ENCODE assay signal across 8 mouse cellular contexts in genomic region chr13:54789561-54790397, GRCm38 (mm10). TPM values are rescaled to one million over a fixed set of nuclear protein-coding genes. Genes with fewer than 3 reads are reported as not detected.
A peak's percentile ranks its signal among the peaks of the same experiment; 100 is the strongest.
DNase-seq lines count a peak whose midpoint lies in the region; ATAC-seq and TF ChIP-seq lines count a peak whose summit lies in the region.

No protein-coding gene starts in this region.

- peak; percentile 28 to 39 for DNase-seq in spleen, adult 18-20 months
- DNase-seq in spleen, postnatal 4 days (ENCODE audit: low spot score in 2 of 2) = no peak
- DNase-seq in cerebellum, adult 2 months = peak; percentile 83 to 86
- peak; percentile 50 for DNase-seq in gastrocnemius, adult 18-20 months (ENCODE audit: low spot score)
- peak; percentile 52 for DNase-seq in telencephalon, adult 2 months (ENCODE audit: low read depth, low spot score)

- peak overlapping the region; percentile 92 for H3K27ac ChIP-seq in cerebellum, adult 2 months (ENCODE audit: insufficient read depth, low read length)
- 0 out of 2 replicates have a peak overlapping the region, but pooled peaks have one; percentile 50 for H3K27ac ChIP-seq in hindbrain, embryonic 16.5 days (ENCODE audit: low read depth, low read length)
- H3K27ac ChIP-seq in limb, embryonic 13.5 days = no peak overlapping the region
- no peak overlapping the region for H3K27ac ChIP-seq in midbrain, embryonic 13.5 days

- H3K4me3 ChIP-seq in cerebellum, adult 2 months (replicated peaks; ENCODE audit: insufficient read depth, low read depth, low read length) = peak overlapping the region; percentile 88
- peak overlapping the region; percentile 59 for H3K4me3 ChIP-seq in hindbrain, embryonic 16.5 days (ENCODE audit: low read length)
- peak overlapping the region; percentile 59 for H3K4me3 ChIP-seq in limb, embryonic 13.5 days
- peak overlapping the region; percentile 60 for H3K4me3 ChIP-seq in midbrain, embryonic 13.5 days (replicated peaks)

- H3K4me1 ChIP-seq in cerebellum, adult 2 months (ENCODE audit: control insufficient read depth, insufficient read depth, low read length) = peaks cover 8% of the 10 kb centered on the region
- H3K4me1 ChIP-seq in hindbrain, embryonic 16.5 days (ENCODE audit: control insufficient read depth, insufficient read depth, low read depth, low read length) = peaks cover 11% of the 10 kb centered on the region
- peaks cover 16% of the 10 kb centered on the region for H3K4me1 ChIP-seq in limb, embryonic 13.5 days
- peaks cover 20% of the 10 kb centered on the region for H3K4me1 ChIP-seq in midbrain, embryonic 13.5 days (replicated peaks)

- TF ChIP-seq POLR2A in cerebellum, adult 2 months (IDR thresholded peaks at IDR 0.05; ENCODE audit: borderline replicate concordance, insufficient read depth, low read length) = peak; percentile 41; the same call in 1 of the 2 replicates

- WGBS in cerebellum, adult 2 months = 1% methylated on average over 38 of the region's 38 CpGs
- WGBS in hindbrain, embryonic 16.5 days = under 1% methylated on average over 35 of the region's 38 CpGs
- 1% methylated on average over 38 of the region's 38 CpGs for WGBS in limb, embryonic 13.5 days
- WGBS in midbrain, embryonic 13.5 days = 1% methylated on average over 38 of the region's 38 CpGs

- no peaks in the 10 kb centered on the region for H3K36me3 ChIP-seq in hindbrain, embryonic 16.5 days (ENCODE audit: control insufficient read depth, insufficient read depth, low read length)
- no peaks in the 10 kb centered on the region for H3K36me3 ChIP-seq in limb, embryonic 13.5 days
- H3K36me3 ChIP-seq in midbrain, embryonic 13.5 days = no peaks in the 10 kb centered on the region

- H3K9me3 ChIP-seq in hindbrain, embryonic 16.5 days (ENCODE audit: control insufficient read depth, low read length) = no peaks in the 10 kb centered on the region
- H3K9me3 ChIP-seq in limb, embryonic 13.5 days = no peaks in the 10 kb centered on the region
- H3K9me3 ChIP-seq in midbrain, embryonic 13.5 days = no peaks in the 10 kb centered on the region

- no peaks in the 10 kb centered on the region for H3K27me3 ChIP-seq in cerebellum, adult 2 months (ENCODE audit: control insufficient read depth, insufficient read depth, low read length)
- H3K27me3 ChIP-seq in hindbrain, embryonic 16.5 days (replicated peaks; ENCODE audit: control insufficient read depth, insufficient read depth, low read length) = peaks cover 3% of the 10 kb centered on the region; the same call in 1 of the 2 replicates
- peaks cover 58% of the 10 kb centered on the region for H3K27me3 ChIP-seq in limb, embryonic 13.5 days
- peaks cover 32% of the 10 kb centered on the region for H3K27me3 ChIP-seq in midbrain, embryonic 13.5 days

- H3K4me2 ChIP-seq in hindbrain, embryonic 16.5 days (ENCODE audit: low read length) = peak overlapping the region; percentile 79
- H3K4me2 ChIP-seq in limb, embryonic 13.5 days (replicated peaks) = peak overlapping the region; percentile 98
- peak overlapping the region; percentile 86 for H3K4me2 ChIP-seq in midbrain, embryonic 13.5 days (replicated peaks)

- ATAC-seq in hindbrain, embryonic 16.5 days = peak; percentile 60
- peak; percentile 16; the same call in 1 of the 2 replicates for ATAC-seq in limb, embryonic 13.5 days (ENCODE audit: low FRiP score, low read depth)
- peak; percentile 62 for ATAC-seq in midbrain, embryonic 13.5 days

- H3K9ac ChIP-seq in hindbrain, embryonic 16.5 days (ENCODE audit: low read depth, low read length) = peak overlapping the region; percentile 70
- H3K9ac ChIP-seq in limb, embryonic 13.5 days = peak overlapping the region; percentile 53
- H3K9ac ChIP-seq in midbrain, embryonic 13.5 days (replicated peaks) = peak overlapping the region; percentile 60

- no peak for TF ChIP-seq CTCF in cerebellum, adult 2 months (IDR thresholded peaks at IDR 0.05; ENCODE audit: borderline replicate concordance, insufficient read depth, low read depth, low read length)

RNA-seq across cellular contexts. Expression of gene Tspan17, which starts 0.6 kb away (rescaled TPM):
- 87.9 and 89.8 TPM in 2 replicates for polyA plus RNA-seq in cerebellum, adult 2 months (2012; rRNA removed)
- total RNA-seq in gastrocnemius, adult 18-20 months (2021) = 10 to 100 TPM; 19.1 to 23.1 TPM
- polyA plus RNA-seq in hindbrain, embryonic 16.5 days (2015; fragmentation: Nextera tagmentation; extraction: Ambion mirVana) = 105 and 131 TPM in 2 replicates
- 4.7 and 4.9 TPM in 2 replicates for polyA plus RNA-seq in limb, embryonic 13.5 days (2015; fragmentation: Nextera tagmentation; extraction: Ambion mirVana)
- 28.3 and 30.5 TPM in 2 replicates for polyA plus RNA-seq in midbrain, embryonic 13.5 days (2015; fragmentation: Nextera tagmentation; extraction: Ambion mirVana)

RNA-seq across cellular contexts. Expression of gene Eif4e1b, which starts 6.0 kb away (rescaled TPM):
- polyA plus RNA-seq in cerebellum, adult 2 months (2012; rRNA removed) = not detected in 2 replicates
- not detected for total RNA-seq in gastrocnemius, adult 18-20 months (2021)
- polyA plus RNA-seq in hindbrain, embryonic 16.5 days (2015; fragmentation: Nextera tagmentation; extraction: Ambion mirVana) = not detected in 2 replicates
- polyA plus RNA-seq in limb, embryonic 13.5 days (2015; fragmentation: Nextera tagmentation; extraction: Ambion mirVana) = not detected in 2 replicates
- not detected in 2 replicates for polyA plus RNA-seq in midbrain, embryonic 13.5 days (2015; fragmentation: Nextera tagmentation; extraction: Ambion mirVana)

RNA-seq across cellular contexts. Expression of gene Sncb, which starts 23.4 kb away (rescaled TPM):
- 851 and 853 TPM in 2 replicates for polyA plus RNA-seq in cerebellum, adult 2 months (2012; rRNA removed)
- total RNA-seq in gastrocnemius, adult 18-20 months (2021) = not detected
- polyA plus RNA-seq in hindbrain, embryonic 16.5 days (2015; fragmentation: Nextera tagmentation; extraction: Ambion mirVana) = 130 and 157 TPM in 2 replicates
- not detected in 2 replicates for polyA plus RNA-seq in limb, embryonic 13.5 days (2015; fragmentation: Nextera tagmentation; extraction: Ambion mirVana)
- 8.9 and 10.0 TPM in 2 replicates for polyA plus RNA-seq in midbrain, embryonic 13.5 days (2015; fragmentation: Nextera tagmentation; extraction: Ambion mirVana)

RNA-seq across cellular contexts. Expression of gene Gprin1, which starts 40.1 kb away (rescaled TPM):
- 41.4 and 45.4 TPM in 2 replicates for polyA plus RNA-seq in cerebellum, adult 2 months (2012; rRNA removed)
- total RNA-seq in gastrocnemius, adult 18-20 months (2021) = not detected
- polyA plus RNA-seq in hindbrain, embryonic 16.5 days (2015; fragmentation: Nextera tagmentation; extraction: Ambion mirVana) = 4.5 and 5.7 TPM in 2 replicates
- polyA plus RNA-seq in limb, embryonic 13.5 days (2015; fragmentation: Nextera tagmentation; extraction: Ambion mirVana) = 0.15 and 0.20 TPM in 2 replicates
- polyA plus RNA-seq in midbrain, embryonic 13.5 days (2015; fragmentation: Nextera tagmentation; extraction: Ambion mirVana) = 5.1 and 5.8 TPM in 2 replicates

Comparison
In these comparisons a context has a peak if more than half of its experiments do, and no peak if none do; other contexts are left out.
1. DNase-seq: peak in spleen, adult 18-20 months (2 of 2), cerebellum, adult 2 months (2 of 2), gastrocnemius, adult 18-20 months (single experiment) and telencephalon, adult 2 months (single experiment); none in spleen, postnatal 4 days (0 of 2).
2. H3K27ac ChIP-seq: peak in cerebellum, adult 2 months (single experiment) and hindbrain, embryonic 16.5 days (single experiment); none in limb, embryonic 13.5 days (single experiment) and midbrain, embryonic 13.5 days (single experiment).
3. RNA of gene Sncb, which starts 23.4 kb away (polyA plus RNA-seq): 851 to 853 TPM in cerebellum, adult 2 months and 130 to 157 TPM in hindbrain, embryonic 16.5 days; 8.9 to 10.0 TPM in midbrain, embryonic 13.5 days and not detected in limb, embryonic 13.5 days; every median in the first group is over 10 times any median in the second.
4. Peak in every context shown above with its lines, with median percentiles within 50 percentile points of each other: H3K4me3 ChIP-seq, ATAC-seq, H3K4me2 ChIP-seq and H3K9ac ChIP-seq.